Mouse (Mus musculus) ovary, postnatal 14 days (tissue): ENCODE results near the gene Slc26a1.
"Not testable (repeated sequence)": the region's sequence is repeated elsewhere in the genome, so short reads cannot be mapped to it uniquely, and the experiment has no call there.

Source experiments
- DNase-seq: peaks from one replicate; pipeline ENCODE4 v3.0.0; 2022; ENCODE audit warnings: low spot score

Slc26a1 gene

GRCm38 (mm10) chr5:108655891-108656650 is 19.3 kb downstream of the Slc26a1 start:
- DNase-seq, result no peak

GRCm38 (mm10) chr5:108655381-108655780 is 20.0 kb downstream of the Slc26a1 start:
- DNase-seq, result no peak

- no peak for DNase-seq
These were observed 20.9 kb downstream of the Slc26a1 start for GRCm38 (mm10) chr5:108654444-108654990.

GRCm38 (mm10) chr5:108653341-108653740 is 22.0 kb downstream of the Slc26a1 start:
- no peak for DNase-seq

- DNase-seq, result no peak
These were observed 23.5 kb downstream of the Slc26a1 start for GRCm38 (mm10) chr5:108651823-108652222.

- DNase-seq, result no peak
These were observed 24.1 kb downstream of the Slc26a1 start for GRCm38 (mm10) chr5:108651136-108651720.

GRCm38 (mm10) chr5:108650341-108650740 is 25.0 kb downstream of the Slc26a1 start:
- no peak for DNase-seq

GRCm38 (mm10) chr5:108648937-108649576 is 26.3 kb downstream of the Slc26a1 start:
- no peak for DNase-seq

GRCm38 (mm10) chr5:108647820-108648465 is 27.4 kb downstream of the Slc26a1 start:
- no peak for DNase-seq

GRCm38 (mm10) chr5:108647311-108647710 is 28.1 kb downstream of the Slc26a1 start:
- DNase-seq, result no peak

- DNase-seq, result no peak
These were observed 29.1 kb downstream of the Slc26a1 start for GRCm38 (mm10) chr5:108646343-108646660.

GRCm38 (mm10) chr5:108645651-108646342 is 29.6 kb downstream of the Slc26a1 start:
- DNase-seq, result no peak

GRCm38 (mm10) chr5:108643674-108644073 is 31.7 kb downstream of the Slc26a1 start:
- DNase-seq, result no peak

GRCm38 (mm10) chr5:108636172-108636571 is 39.2 kb downstream of the Slc26a1 start:
- DNase-seq, result no peak

- not testable (repeated sequence) for DNase-seq
These were observed 41.3 kb downstream of the Slc26a1 start for GRCm38 (mm10) chr5:108634088-108634487.

GRCm38 (mm10) chr5:108633676-108634075 is 41.7 kb downstream of the Slc26a1 start:
- DNase-seq, result no peak

- DNase-seq, result peak; percentile 76
These were observed 45.5 kb downstream of the Slc26a1 start, which contains the start of the genes Gak and Tmem175 for GRCm38 (mm10) chr5:108629634-108630483. Gene Gak (minus strand): TSS chr5:108629755. Gene Tmem175 (plus strand): TSS chr5:108629770.

- DNase-seq, result no peak
These were observed 46.3 kb downstream of the Slc26a1 start for GRCm38 (mm10) chr5:108628891-108629633.

- no peak for DNase-seq
These were observed 49.2 kb downstream of the Slc26a1 start for GRCm38 (mm10) chr5:108626050-108626660.

- no peak for DNase-seq
These were observed 53.5 kb downstream of the Slc26a1 start for GRCm38 (mm10) chr5:108621870-108622269.
